ENCODE assay signal across 8 mouse cellular contexts in genomic region chr4:130006533-130006932, GRCm38 (mm10). TPM values are rescaled to one million over a fixed set of nuclear protein-coding genes. Genes with fewer than 3 reads are reported as not detected.
DNase-seq lines count a peak whose midpoint lies in the region; ATAC-seq and TF ChIP-seq lines count a peak whose summit lies in the region.

No protein-coding gene starts in this region.

- no peak for TF ChIP-seq CTCF in layer of hippocampus, adult 2 months (conservative IDR thresholded peaks at IDR 0.05)

- H3K36me3 ChIP-seq in embryonic facial prominence, embryonic 12.5 days = 0 out of 2 replicates have a peak, but pooled peaks cover 12% of the 10 kb centered on the region
- H3K36me3 ChIP-seq in limb, embryonic 10.5 days = no peaks in the 10 kb centered on the region
- peaks cover 29% of the 10 kb centered on the region for H3K36me3 ChIP-seq in neural tube, embryonic 13.5 days

- DNase-seq in layer of hippocampus, adult 2 months (ENCODE audit: low spot score in 2 of 2) = no peak
- DNase-seq in layer of hippocampus, adult 11-12 months (ENCODE audit: low spot score) = no peak
- DNase-seq in limb, embryonic 10.5 days (ENCODE audit: low spot score) = peak; percentile 57
- no peak for DNase-seq in c-Kit-positive CD71-positive TER-119-positive erythroid progenitor cells, embryonic 14.5 days (ENCODE audit: low spot score)
- no peak for DNase-seq in layer of hippocampus, postnatal 14 days (ENCODE audit: low spot score in 2 of 2)
- no peak for DNase-seq in left cerebral cortex, postnatal 14 days (ENCODE audit: low spot score in 2 of 2)

- peaks cover 43% of the 10 kb centered on the region for H3K27me3 ChIP-seq in embryonic facial prominence, embryonic 12.5 days
- peaks cover 72% of the 10 kb centered on the region for H3K27me3 ChIP-seq in limb, embryonic 10.5 days (ENCODE audit: low read depth, poor library complexity, severe bottlenecking)
- H3K27me3 ChIP-seq in neural tube, embryonic 13.5 days = peaks cover 20% of the 10 kb centered on the region

- peak overlapping the region; percentile 59 for H3K4me2 ChIP-seq in embryonic facial prominence, embryonic 12.5 days (replicated peaks)
- H3K4me2 ChIP-seq in neural tube, embryonic 13.5 days = peak overlapping the region; percentile 49

- peaks cover 11% of the 10 kb centered on the region for H3K4me1 ChIP-seq in embryonic facial prominence, embryonic 12.5 days
- peaks cover 26% of the 10 kb centered on the region for H3K4me1 ChIP-seq in limb, embryonic 10.5 days
- H3K4me1 ChIP-seq in neural tube, embryonic 13.5 days (replicated peaks) = peaks cover 16% of the 10 kb centered on the region

- no peak for ATAC-seq in embryonic facial prominence, embryonic 12.5 days (ENCODE audit: insufficient number of reproducible peaks, insufficient read depth, low FRiP score, low TSS enrichment)
- ATAC-seq in neural tube, embryonic 13.5 days (ENCODE audit: low read depth) = 0 out of 2 replicates have a peak, but pooled peaks have one; percentile 11

- no peaks in the 10 kb centered on the region for H3K9me3 ChIP-seq in embryonic facial prominence, embryonic 12.5 days
- H3K9me3 ChIP-seq in limb, embryonic 10.5 days (replicated peaks) = no peaks in the 10 kb centered on the region
- H3K9me3 ChIP-seq in neural tube, embryonic 13.5 days = no peaks in the 10 kb centered on the region

- H3K27ac ChIP-seq in layer of hippocampus, adult 2 months = peak overlapping the region; percentile 84; the same call in 1 of the 2 replicates
- H3K27ac ChIP-seq in embryonic facial prominence, embryonic 12.5 days = no peak overlapping the region
- H3K27ac ChIP-seq in limb, embryonic 10.5 days = peak overlapping the region; percentile 63
- no peak overlapping the region for H3K27ac ChIP-seq in neural tube, embryonic 13.5 days (replicated peaks)

- WGBS in embryonic facial prominence, embryonic 12.5 days = 12% methylated on average over 25 of the region's 25 CpGs
- WGBS in limb, embryonic 10.5 days = 12% methylated on average over 25 of the region's 25 CpGs
- 12% methylated on average over 25 of the region's 25 CpGs for WGBS in neural tube, embryonic 13.5 days

- H3K4me3 ChIP-seq in layer of hippocampus, adult 2 months = peak overlapping the region; percentile 1; the same call in 1 of the 2 replicates
- H3K4me3 ChIP-seq in embryonic facial prominence, embryonic 12.5 days = peak overlapping the region; percentile 27
- H3K4me3 ChIP-seq in limb, embryonic 10.5 days = peak overlapping the region; percentile 50
- H3K4me3 ChIP-seq in neural tube, embryonic 13.5 days = no peak overlapping the region; the same call in 1 of the 2 replicates

- intact Hi-C loops in left cerebral cortex, postnatal 14 days (cut with DNase I) = no loop called here

- no peak overlapping the region for H3K9ac ChIP-seq in embryonic facial prominence, embryonic 12.5 days
- 0 out of 2 replicates have a peak overlapping the region, but pooled peaks have one; percentile 23 for H3K9ac ChIP-seq in neural tube, embryonic 13.5 days

RNA-seq across cellular contexts. Expression of gene Adgrb2, which starts 21.9 kb away (rescaled TPM):
- 100 to 1,000 TPM; 549 to 563 TPM for total RNA-seq in layer of hippocampus, adult 2 months (2021)
- polyA plus RNA-seq in embryonic facial prominence, embryonic 12.5 days (2016; fragmentation: Nextera tagmentation; extraction: Ambion mirVana) = 7.6 and 8.2 TPM in 2 replicates
- polyA plus RNA-seq in limb, embryonic 10.5 days (2016; fragmentation: Nextera tagmentation; extraction: Ambion mirVana) = 0.45 and 0.84 TPM in 2 replicates
- polyA plus RNA-seq in neural tube, embryonic 13.5 days (2015; fragmentation: Nextera tagmentation; extraction: Ambion mirVana) = 8.1 and 9.3 TPM in 2 replicates
- 100 to 1,000 TPM; 451 to 472 TPM for total RNA-seq in layer of hippocampus, postnatal 14 days (2021)
- total RNA-seq in left cerebral cortex, postnatal 14 days (2021) = 100 to 1,000 TPM; 352 to 365 TPM

RNA-seq across cellular contexts. Expression of gene Col16a1, which starts 41.1 kb away (rescaled TPM):
- 10 to 100 TPM; 14.5 to 15.2 TPM for total RNA-seq in layer of hippocampus, adult 2 months (2021)
- 40.3 and 46.2 TPM in 2 replicates for polyA plus RNA-seq in embryonic facial prominence, embryonic 12.5 days (2016; fragmentation: Nextera tagmentation; extraction: Ambion mirVana)
- 3.9 and 10.2 TPM in 2 replicates for polyA plus RNA-seq in limb, embryonic 10.5 days (2016; fragmentation: Nextera tagmentation; extraction: Ambion mirVana)
- polyA plus RNA-seq in neural tube, embryonic 13.5 days (2015; fragmentation: Nextera tagmentation; extraction: Ambion mirVana) = 11.9 and 14.7 TPM in 2 replicates
- 10 to 100 TPM; 11.4 to 16.2 TPM for total RNA-seq in layer of hippocampus, postnatal 14 days (2021)
- total RNA-seq in left cerebral cortex, postnatal 14 days (2021) = 10 to 100 TPM; 12.2 to 17.8 TPM

Comparison
In these comparisons a context has a peak if more than half of its experiments do, and no peak if none do; other contexts are left out.
1. H3K27ac ChIP-seq: peak in layer of hippocampus, adult 2 months (single experiment) and limb, embryonic 10.5 days (single experiment); none in embryonic facial prominence, embryonic 12.5 days (single experiment) and neural tube, embryonic 13.5 days (single experiment).